Mouse (Mus musculus) C2C12 (cell line): ENCODE measurements at regions not wholly inside any gene's neighbourhood (a gene's known extent, or its start where the extent isn't known, plus 50 kb on each side); places are given as distances from the start of the nearest gene placed in this dataset.

Source experiments
- CEBPB ChIP-seq: IDR thresholded peaks from one replicate; pipeline ENCODE4 v1.6.1; 2011; ENCODE audit warnings: low read depth, mild to moderate bottlenecking, control low read depth, moderate library complexity
- CTCF ChIP-seq: IDR thresholded peaks from one replicate; pipeline ENCODE4 v1.5.1; 2011; ENCODE audit not compliant: control insufficient read depth, insufficient read depth, insufficient read length
- MAX ChIP-seq: IDR thresholded peaks from one replicate; pipeline ENCODE4 v1.6.1; 2011; ENCODE audit warnings: mild to moderate bottlenecking, control low read depth
- MYOD1 ChIP-seq: IDR thresholded peaks from one replicate; pipeline ENCODE4 v1.6.1; 2011; ENCODE audit warnings: low read depth; ENCODE audit not compliant: control insufficient read depth, insufficient read length
- MYOG ChIP-seq: IDR thresholded peaks from one replicate; pipeline ENCODE4 v1.6.1; 2011; ENCODE audit not compliant: control insufficient read depth, insufficient read length; ENCODE audit errors: extremely low read depth
- USF1 ChIP-seq: IDR thresholded peaks from one replicate; pipeline ENCODE4 v1.6.1; 2011; ENCODE audit warnings: low read depth, mild to moderate bottlenecking, control low read depth, moderate library complexity

DNA sequence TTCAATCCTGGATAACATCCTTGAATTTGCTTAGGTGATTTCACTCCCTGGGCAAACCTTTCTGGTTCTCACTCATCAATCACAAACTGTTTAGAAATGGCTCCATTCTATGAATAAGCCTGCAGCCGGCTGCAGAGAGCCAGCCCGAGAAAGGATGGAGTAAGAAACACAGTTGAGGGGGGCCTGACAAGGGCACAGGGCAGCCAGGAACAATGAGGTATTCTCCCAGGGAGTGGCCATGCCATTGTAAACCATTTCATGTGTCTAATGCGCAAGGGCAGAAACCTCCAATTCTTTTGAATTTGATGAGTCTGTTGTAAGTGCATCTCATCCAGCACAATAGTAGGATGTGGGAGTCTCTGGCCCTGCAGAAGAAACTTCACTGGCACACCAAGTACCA, 350.7 kb downstream of the Phf14 start:
- TF ChIP-seq CTCF (no peak), MYOD1 (no peak), USF1 (no peak), MYOG (no peak), CEBPB (no peak), MAX (no peak)
